Mouse (Mus musculus) heart, embryonic 10.5 days (tissue): ENCODE measurements around the gene Maml1. TPM values are rescaled to one million over a fixed set of nuclear protein-coding genes. Genes with fewer than 3 reads are reported as not detected.
"Not testable (repeated sequence)": the region's sequence is repeated elsewhere in the genome, so short reads cannot be mapped to it uniquely, and the experiment has no call there.

Source experiments
- DNase-seq: peaks from one replicate; pipeline ENCODE4 v3.0.0-alpha.2; 2017; ENCODE audit warnings: low spot score
- H3K27ac ChIP-seq: fragments of 300-500 bp; sonication (generic); 2 replicates; pipeline ENCODE4 v1.5.1; 2016; ENCODE audit warnings: mild to moderate bottlenecking
- H3K27me3 ChIP-seq: fragments of 300-500 bp; sonication (generic); 2 replicates; pipeline ENCODE4 v1.6.1; 2016; ENCODE audit warnings: mild to moderate bottlenecking; ENCODE audit not compliant: poor library complexity, insufficient read depth, severe bottlenecking
- H3K36me3 ChIP-seq: fragments of 300-500 bp; sonication (generic); 2 replicates; pipeline ENCODE4 v1.6.1; 2016; ENCODE audit warnings: mild to moderate bottlenecking, moderate library complexity
- H3K4me1 ChIP-seq: fragments of 300-500 bp; sonication (generic); 2 replicates; pipeline ENCODE4 v1.6.1; 2016; ENCODE audit warnings: mild to moderate bottlenecking
- H3K4me3 ChIP-seq: fragments of 300-500 bp; sonication (generic); 2 replicates; pipeline ENCODE4 v1.5.1; 2016; ENCODE audit warnings: mild to moderate bottlenecking, moderate library complexity
- H3K9me3 ChIP-seq: fragments of 300-500 bp; sonication (generic); 2 replicates; pipeline ENCODE4 v1.6.1; 2016; ENCODE audit warnings: mild to moderate bottlenecking, moderate library complexity
- WGBS: fragments of 180-500 bp; shearing (Covaris S2); methylation state at CpG from one replicate; pipeline ENCODE4 v1.1.7; 2016; 5-methylcytosine and 5-hydroxymethylcytosine counted together
- polyA plus RNA-seq: library from polyadenylated mRNA; unstranded; fragments of >200 nt; fragmentation: Nextera tagmentation; extraction: Ambion mirVana; gene quantifications from 2 replicates; pipeline ENCODE4 v1.2.1, GENCODE M21; 2016

Maml1 gene
- polyA plus RNA-seq, 1 experiment from 2014 or later, result 4.7 TPM

DNA sequence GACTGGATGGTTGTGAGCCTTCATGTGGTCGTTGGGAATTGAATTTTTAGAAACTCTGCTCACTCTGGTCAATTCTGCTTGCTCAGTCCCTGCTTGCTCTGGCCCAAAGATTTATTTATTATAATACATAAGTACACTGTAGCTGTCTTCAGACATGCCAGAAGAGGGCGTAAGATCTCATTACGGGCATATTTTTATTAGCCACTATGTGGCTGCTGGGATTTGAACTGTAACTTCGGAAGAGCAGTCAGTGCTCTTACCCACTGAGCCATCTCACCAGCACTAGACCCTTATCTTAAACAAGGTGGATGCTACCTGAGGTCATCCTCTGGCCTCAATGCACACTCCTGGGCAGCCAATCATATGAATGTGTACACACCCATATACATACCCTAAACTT, 27.2 kb upstream of the Maml1 start:
- not testable (repeated sequence) for H3K4me3 ChIP-seq, H3K27ac ChIP-seq, H3K9me3 ChIP-seq, H3K27me3 ChIP-seq, DNase-seq
- Histone ChIP-seq H3K36me3 (peaks cover 19% of the 10 kb centered on the region), H3K4me1 (peaks cover 23% of the 10 kb centered on the region)
- WGBS, result 92% methylated on average over 4 of the region's 4 CpGs

GRCm38 (mm10) chr11:50312803-50313202, 20.7 kb upstream of the Maml1 start:
- Histone ChIP-seq H3K36me3 (peaks cover 43% of the 10 kb centered on the region), H3K4me3 (no peak overlapping the region), H3K27ac (no peak overlapping the region), H3K4me1 (no peaks in the 10 kb centered on the region), H3K27me3 (no peaks in the 10 kb centered on the region), H3K9me3 (no peaks in the 10 kb centered on the region)
- WGBS, result 82% methylated on average over 2 of the region's 2 CpGs
- no peak for DNase-seq

- H3K27me3 ChIP-seq, result no peaks in the 10 kb centered on the region
- H3K4me1 ChIP-seq, result no peaks in the 10 kb centered on the region
- no peak overlapping the region for H3K27ac ChIP-seq
- 93% methylated on average over 2 of the region's 2 CpGs for WGBS
- no peaks in the 10 kb centered on the region for H3K9me3 ChIP-seq
- peaks cover 100% of the 10 kb centered on the region for H3K36me3 ChIP-seq
- no peak for DNase-seq
- H3K4me3 ChIP-seq, result no peak overlapping the region
These were observed 11.3 kb upstream of the Maml1 start for GRCm38 (mm10) chr11:50303406-50303805.

- no peaks in the 10 kb centered on the region for H3K9me3 ChIP-seq
- DNase-seq, result peak; percentile 88
These were observed 568 bp downstream of the Maml1 start for GRCm38 (mm10) chr11:50291321-50292165.

GRCm38 (mm10) chr11:50290486-50291225, 1.5 kb downstream of the Maml1 start:
- Histone ChIP-seq H3K4me3 (peak overlapping the region; percentile 94), H3K27ac (peak overlapping the region; percentile 100), H3K36me3 (peaks cover 58% of the 10 kb centered on the region), H3K27me3 (no peaks in the 10 kb centered on the region), H3K4me1 (peaks cover 24% of the 10 kb centered on the region), H3K9me3 (no peaks in the 10 kb centered on the region)
- WGBS, result 21% methylated on average over 20 of the region's 20 CpGs
- no peak for DNase-seq

More at GRCm38 (mm10) chr11:50291321-50292165, 568 bp downstream of the Maml1 start:
- Histone ChIP-seq H3K4me1 (peaks cover 24% of the 10 kb centered on the region), H3K4me3 (peak overlapping the region; percentile 94), H3K27me3 (no peaks in the 10 kb centered on the region), H3K27ac (peak overlapping the region; percentile 100), H3K36me3 (peaks cover 56% of the 10 kb centered on the region)
- WGBS, result under 1% methylated on average over 85 of the region's 85 CpGs

DNA sequence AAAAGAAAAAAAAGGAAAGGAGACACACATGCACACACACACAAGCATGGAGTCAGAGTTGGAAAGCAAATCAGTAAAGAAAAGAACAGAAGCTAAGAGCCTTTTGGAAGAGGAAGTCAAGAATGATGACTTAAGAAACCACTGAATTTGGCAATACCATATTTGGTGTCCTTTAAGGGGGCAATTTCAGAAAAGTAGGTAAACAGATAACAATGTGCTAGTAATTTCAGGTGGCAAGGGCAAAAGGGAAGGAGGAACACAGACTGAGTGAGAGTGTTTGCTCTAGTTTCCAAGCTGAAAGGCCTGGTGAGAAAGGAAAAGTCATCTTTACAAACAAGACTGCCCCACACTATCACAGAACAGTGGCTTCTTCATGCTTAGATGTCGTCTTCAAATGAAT, 5.7 kb downstream of the Maml1 start:
- H3K36me3 ChIP-seq, result peaks cover 45% of the 10 kb centered on the region

GRCm38 (mm10) chr11:50285696-50286095, 6.4 kb downstream of the Maml1 start:
- Histone ChIP-seq H3K27ac (no peak overlapping the region), H3K27me3 (no peaks in the 10 kb centered on the region), H3K9me3 (no peaks in the 10 kb centered on the region), H3K4me3 (no peak overlapping the region), H3K4me1 (peaks cover 20% of the 10 kb centered on the region), H3K36me3 (peaks cover 48% of the 10 kb centered on the region)
- WGBS, result 87% methylated on average over 7 of the region's 7 CpGs
- no peak for DNase-seq

More for the DNA sequence above, 5.7 kb downstream of the Maml1 start:
- Histone ChIP-seq H3K4me1 (peaks cover 20% of the 10 kb centered on the region), H3K4me3 (no peak overlapping the region), H3K27ac (no peak overlapping the region), H3K27me3 (no peaks in the 10 kb centered on the region), H3K9me3 (no peaks in the 10 kb centered on the region)
- no peak for DNase-seq
- WGBS, result 84% methylated on average over 1 of the region's 1 CpGs

DNA sequence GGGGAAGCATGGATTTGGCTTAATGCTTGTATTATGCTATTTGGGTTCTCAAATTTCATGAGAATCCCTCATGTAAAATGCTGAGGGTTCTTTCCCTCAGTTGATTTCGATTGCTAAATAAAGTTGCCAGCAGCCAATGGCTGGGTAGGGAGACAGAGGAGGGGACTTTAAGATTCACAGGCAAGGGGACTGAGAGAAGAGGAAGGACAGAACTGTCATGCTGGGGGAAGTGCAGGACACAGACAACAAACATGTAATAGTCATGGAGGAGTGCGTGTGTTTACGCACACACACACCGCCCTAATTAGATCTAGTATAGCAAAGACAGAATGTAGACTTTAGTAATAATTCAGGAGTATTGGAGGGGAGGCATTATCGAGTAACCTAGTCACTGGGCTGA, 6.8 kb downstream of the Maml1 start:
- peaks cover 17% of the 10 kb centered on the region for H3K4me1 ChIP-seq
- H3K4me3 ChIP-seq, result no peak overlapping the region
- peaks cover 52% of the 10 kb centered on the region for H3K36me3 ChIP-seq
- no peaks in the 10 kb centered on the region for H3K9me3 ChIP-seq
- 92% methylated on average over 5 of the region's 5 CpGs for whole genome bisulfite sequencing
- DNase-seq, result no peak
- no peak overlapping the region for H3K27ac ChIP-seq
- no peaks in the 10 kb centered on the region for H3K27me3 ChIP-seq

DNA sequence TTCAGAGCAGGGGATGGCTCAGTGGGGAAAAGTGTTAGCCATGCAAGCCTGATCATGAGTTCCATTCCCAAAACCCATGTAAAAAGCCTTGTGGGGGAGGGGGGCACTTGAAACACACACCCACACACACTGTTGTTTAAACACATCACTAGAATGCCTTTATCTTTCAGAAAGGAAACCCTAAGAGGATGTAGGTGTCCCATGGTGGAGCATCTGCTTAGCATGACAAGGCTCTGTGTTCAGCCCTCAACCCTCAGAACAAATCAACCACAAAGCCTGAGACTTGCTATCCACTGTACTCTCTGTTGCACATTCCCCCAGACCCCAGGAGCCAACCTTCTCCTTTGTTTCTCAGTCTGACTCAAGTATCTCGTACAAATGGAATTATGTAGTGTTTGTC, 12.1 kb downstream of the Maml1 start:
- DNase-seq, result peak; percentile 46
- H3K9me3 ChIP-seq, result no peaks in the 10 kb centered on the region
- no peak overlapping the region for H3K27ac ChIP-seq
- peaks cover 25% of the 10 kb centered on the region for H3K36me3 ChIP-seq
- WGBS, result 61% methylated on average over 1 of the region's 1 CpGs
- H3K4me3 ChIP-seq, result no peak overlapping the region
- no peaks in the 10 kb centered on the region for H3K27me3 ChIP-seq
- peaks cover 14% of the 10 kb centered on the region for H3K4me1 ChIP-seq

DNA sequence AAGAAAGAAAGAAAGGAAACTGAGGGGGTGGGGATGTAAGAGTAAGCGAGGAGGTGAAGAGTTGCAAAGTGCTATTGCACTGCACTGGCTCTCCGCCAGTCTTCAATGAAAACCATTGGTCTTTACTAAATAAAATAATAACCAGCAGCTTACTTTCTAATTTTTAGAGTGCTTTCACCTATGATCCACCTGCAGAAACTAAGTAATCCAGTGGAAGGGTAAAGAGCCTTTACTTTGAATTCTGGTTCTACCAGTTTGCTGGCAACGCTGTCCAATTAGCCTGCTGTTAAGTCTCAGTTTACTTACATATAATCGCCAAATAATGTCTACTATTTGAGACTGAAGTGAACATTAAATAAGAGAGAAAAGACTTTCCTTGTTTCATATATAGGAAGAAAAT, 13.1 kb downstream of the Maml1 start:
- Histone ChIP-seq H3K4me1 (peaks cover 20% of the 10 kb centered on the region), H3K36me3 (peaks cover 25% of the 10 kb centered on the region), H3K4me3 (no peak overlapping the region), H3K27ac (no peak overlapping the region), H3K27me3 (no peaks in the 10 kb centered on the region), H3K9me3 (no peaks in the 10 kb centered on the region)
- no peak for DNase-seq
- WGBS, result 92% methylated on average over 4 of the region's 4 CpGs

DNA sequence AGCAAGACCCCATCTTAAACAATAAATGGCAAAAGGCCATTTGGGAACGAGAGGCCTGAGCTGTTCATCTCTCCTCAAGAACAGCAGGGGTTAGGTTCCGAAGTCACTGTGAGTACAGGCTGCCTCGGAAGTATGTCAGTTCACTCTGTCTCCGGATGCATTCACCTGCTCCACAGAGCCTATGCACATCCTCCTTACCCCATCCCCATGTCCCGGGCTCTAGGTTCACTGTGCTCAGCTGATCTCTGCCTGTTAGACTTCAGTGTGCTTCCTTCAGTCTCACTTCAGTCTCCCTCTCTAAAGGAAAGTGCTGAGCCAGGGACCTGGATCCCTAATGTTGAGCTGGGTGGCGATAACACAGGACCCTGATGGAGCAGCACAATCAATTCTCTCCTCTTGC, 14.4 kb downstream of the Maml1 start:
- Histone ChIP-seq H3K9me3 (no peaks in the 10 kb centered on the region), H3K36me3 (peaks cover 25% of the 10 kb centered on the region), H3K27ac (no peak overlapping the region), H3K4me1 (peaks cover 20% of the 10 kb centered on the region), H3K27me3 (no peaks in the 10 kb centered on the region), H3K4me3 (no peak overlapping the region)
- 87% methylated on average over 6 of the region's 6 CpGs for WGBS
- DNase-seq, result peak; percentile 64

- Histone ChIP-seq H3K4me1 (peaks cover 26% of the 10 kb centered on the region), H3K27ac (no peak overlapping the region), H3K9me3 (no peaks in the 10 kb centered on the region), H3K36me3 (peaks cover 25% of the 10 kb centered on the region), H3K27me3 (no peaks in the 10 kb centered on the region), H3K4me3 (no peak overlapping the region)
- DNase-seq, result peak; percentile 50
These were observed 15.1 kb downstream of the Maml1 start for GRCm38 (mm10) chr11:50277025-50277424.

DNA sequence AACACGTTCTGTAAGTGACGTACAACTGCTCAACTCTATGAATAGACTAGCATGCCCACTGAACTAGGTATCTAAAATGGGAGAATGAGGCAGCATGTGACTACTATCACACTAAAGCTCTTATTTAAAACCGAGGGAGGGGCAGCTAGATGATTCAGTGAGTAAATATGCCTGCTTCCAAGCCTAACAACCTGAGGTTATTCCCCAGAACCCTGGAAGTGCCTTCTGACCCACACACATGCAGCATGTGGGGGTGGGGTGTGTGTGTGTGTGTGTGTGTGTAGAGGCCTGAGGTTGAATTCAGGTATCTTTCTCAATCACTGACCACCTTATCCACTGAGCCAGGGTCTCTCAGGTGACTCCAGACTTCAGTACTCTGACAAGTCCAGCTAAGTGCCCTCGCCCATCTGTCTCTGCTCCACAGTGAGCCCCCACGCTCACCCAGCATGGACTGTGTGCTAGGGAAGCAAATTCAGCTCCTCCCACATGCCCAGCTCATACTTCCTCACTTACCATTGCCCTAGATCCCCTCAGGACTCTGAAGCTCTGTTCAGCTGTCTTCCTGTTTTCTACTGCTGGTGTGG, 16.5 kb downstream of the Maml1 start:
- Histone ChIP-seq H3K27me3 (no peaks in the 10 kb centered on the region), H3K27ac (peak overlapping the region; percentile 50; the same call in 1 of the 2 replicates), H3K36me3 (peaks cover 21% of the 10 kb centered on the region), H3K4me3 (no peak overlapping the region), H3K4me1 (peaks cover 39% of the 10 kb centered on the region), H3K9me3 (no peaks in the 10 kb centered on the region)
- DNase-seq, result peak; percentile 74
- WGBS, result 56% methylated on average over 5 of the region's 5 CpGs
